Mouse (Mus musculus): ENCODE results near the gene Nudc.

The Nudc gene

DNA sequence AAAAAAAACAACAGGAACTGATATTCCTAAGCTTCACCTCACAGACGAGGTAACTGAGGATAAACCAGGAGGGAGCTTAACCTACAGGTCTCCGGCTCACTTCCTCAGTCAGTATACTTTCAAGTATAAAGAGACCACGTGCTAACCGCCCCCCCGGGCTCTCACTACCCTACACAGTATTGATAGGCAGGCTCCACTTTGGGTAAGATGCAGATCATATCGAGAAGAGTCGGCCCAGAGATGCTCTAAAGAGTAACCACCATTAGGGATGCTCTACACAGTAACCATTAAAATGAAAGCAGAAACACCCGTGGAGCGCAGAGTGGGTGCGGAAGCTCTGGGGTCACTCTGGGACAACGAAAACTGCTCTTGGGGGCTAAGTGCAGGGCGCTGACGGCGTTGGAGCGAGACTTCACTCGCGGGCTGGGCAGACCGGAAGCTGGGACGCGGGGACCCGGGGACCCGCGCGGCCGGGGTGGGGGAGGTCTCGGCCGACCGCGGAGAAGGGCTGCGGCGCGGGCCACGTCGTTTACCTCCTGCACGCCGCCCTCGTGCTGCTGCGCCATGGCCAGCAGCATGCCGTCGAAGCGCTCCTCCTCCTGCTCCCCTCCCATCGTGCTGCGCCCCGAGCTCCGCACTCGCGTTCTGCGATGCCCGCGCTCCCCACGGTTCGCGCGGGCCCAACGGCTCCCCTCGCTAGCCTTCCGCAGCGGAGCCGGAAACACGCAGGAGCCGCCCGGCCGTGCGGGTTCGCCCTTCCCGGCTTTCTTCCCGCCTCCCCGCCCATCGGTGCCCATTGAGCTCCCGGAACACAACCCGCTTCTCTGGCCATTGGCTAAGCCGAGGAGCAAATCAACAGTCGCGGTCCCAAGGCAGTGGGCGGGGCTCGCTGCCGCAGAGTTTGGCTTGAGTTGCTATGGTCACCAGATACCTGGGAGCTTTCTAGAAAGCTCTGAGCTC is at the start of gene Nudc:
TSS of gene Nudc (minus strand) at position 725 of the 960 bp plus-strand sequence.
- peak; percentile 96 for DNase-seq (ENCODE audit: low spot score)

DNA sequence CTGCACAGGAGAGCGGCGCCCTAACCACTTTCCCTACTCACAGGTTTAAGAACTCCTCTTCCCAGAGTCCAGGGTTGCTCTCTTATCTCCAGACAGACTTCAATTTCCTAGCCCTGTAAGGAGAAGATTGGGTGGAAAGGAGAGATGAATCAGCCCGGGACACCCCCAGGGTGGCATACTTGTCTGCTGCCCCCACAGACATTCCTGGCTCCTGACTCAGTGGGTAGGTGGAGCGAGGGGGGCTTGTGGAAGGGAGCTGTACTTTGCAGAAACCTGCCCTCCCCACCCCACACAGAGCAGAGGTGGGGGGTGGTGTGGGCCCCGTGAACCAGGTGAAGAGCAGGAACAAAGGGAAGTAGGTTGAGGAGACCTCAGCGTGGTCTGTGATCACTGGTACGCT is 49.7 kb upstream of the Nudc start:
- no peak for DNase-seq (ENCODE audit: low spot score)

DNA sequence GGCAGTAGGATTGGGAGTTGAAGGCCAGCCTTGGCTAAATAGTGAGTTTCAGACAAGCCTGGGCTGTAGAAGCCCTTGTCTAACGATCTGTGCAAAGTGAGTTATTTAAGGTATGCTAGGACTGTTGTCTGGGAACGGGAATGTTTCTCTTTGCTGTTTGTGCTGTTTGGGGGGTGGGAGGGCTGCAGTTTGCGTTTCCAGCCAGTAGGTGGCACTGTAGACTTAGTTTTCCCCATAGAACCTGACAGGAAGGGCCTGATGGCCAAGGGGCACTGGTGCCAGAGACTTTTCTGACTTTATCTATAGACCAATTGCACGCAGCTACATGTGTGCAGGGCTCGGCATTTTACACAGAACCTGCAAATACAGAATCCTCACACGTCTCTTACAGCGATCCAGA is 46.8 kb upstream of the Nudc start:
- peak; percentile 59 for DNase-seq (ENCODE audit: low spot score)

GRCm38 (mm10) chr4:133584059-133584951 is 38.5 kb upstream of the Nudc start, which contains the start of gene Gpn2:
TSS of gene Gpn2 (plus strand) at chr4:133584362.
- DNase-seq (ENCODE audit: low spot score) = peak; percentile 91

DNA sequence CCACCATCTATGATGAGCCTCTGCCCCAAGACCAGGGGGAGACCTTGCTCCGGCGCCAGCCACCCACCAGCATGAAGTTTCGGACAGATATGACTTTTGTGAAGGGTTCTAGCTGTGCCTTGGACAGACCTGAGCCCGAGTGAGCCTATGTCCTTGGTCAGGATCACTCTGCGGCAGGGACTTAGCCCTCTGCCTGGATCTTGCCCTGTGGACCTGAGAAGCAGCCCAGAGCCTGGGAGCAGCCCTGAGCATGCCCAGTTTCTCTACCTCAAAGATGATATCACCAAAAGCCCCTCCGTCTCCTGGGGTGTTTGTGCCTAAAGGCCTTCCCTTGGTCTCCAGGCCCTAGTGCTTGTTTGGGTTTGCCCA is 37.9 kb upstream of the Nudc start:
- DNase-seq (ENCODE audit: low spot score) = no peak

DNA sequence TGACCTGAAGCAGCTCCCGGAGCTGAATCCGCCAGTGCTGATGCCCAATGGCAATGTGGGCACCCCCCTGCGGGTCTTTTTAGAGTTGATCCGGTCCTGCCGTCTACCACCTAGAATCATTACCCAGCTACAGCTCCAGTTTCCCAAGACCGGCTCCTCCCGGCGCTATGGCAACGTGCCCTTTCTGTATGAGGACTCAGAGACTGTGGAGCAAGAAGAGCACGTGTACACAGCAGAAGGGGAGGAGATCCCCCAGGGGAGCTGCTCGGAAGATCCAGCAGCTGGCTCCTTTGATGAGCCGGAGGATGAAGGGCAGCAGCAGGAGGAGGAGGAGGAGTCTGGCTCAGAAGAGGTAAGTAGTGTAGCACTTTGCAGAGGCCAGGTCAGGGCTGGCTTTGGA is 32.2 kb upstream of the Nudc start:
- DNase-seq (ENCODE audit: low spot score) = no peak

DNA sequence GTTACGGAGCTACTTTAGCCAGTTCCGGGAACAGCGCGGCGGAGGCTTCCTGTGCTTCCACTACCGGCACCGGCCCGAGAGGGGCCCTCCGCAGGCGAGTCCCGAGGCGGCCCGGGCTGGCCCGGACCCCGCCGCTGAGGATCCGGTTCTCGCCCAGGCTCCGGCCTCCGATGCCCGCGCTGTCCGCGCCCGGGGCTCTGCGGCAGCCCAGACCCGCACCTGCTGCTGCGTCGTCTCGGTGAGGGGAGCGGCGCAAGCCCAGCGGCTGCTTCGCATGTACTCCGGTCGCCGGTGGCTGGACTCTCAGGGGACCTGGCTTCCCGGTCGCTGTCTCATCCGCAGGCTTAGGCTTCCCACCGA is 29.0 kb upstream of the Nudc start:
- DNase-seq (ENCODE audit: low spot score) = no peak

- DNase-seq (ENCODE audit: low spot score) = peak; percentile 85
These were observed 28.5 kb upstream of the Nudc start, which contains the start of gene Gpatch3 for GRCm38 (mm10) chr4:133574070-133574842. TSS of gene Gpatch3 (plus strand) at chr4:133574745.

DNA sequence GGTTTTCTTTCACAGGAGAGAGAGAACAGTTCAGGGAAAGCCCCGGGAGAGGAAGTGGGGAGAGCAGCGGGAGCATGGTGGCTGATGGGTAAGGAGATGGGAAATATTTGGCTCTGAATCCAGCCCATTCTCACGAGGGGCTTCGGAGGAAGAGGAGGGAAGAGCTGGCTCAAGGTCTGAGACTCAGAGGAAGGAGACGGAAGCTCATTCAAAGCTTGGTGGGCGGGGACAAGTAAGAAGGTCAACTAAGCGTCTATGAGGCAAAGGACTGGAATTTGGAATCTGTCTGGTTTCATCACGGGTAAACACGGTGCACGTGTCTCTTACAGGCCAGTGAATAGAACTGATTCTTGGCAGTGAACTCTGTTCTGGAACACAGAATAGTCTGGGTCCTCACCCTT is 24.3 kb upstream of the Nudc start:
- DNase-seq (ENCODE audit: low spot score) = no peak

DNA sequence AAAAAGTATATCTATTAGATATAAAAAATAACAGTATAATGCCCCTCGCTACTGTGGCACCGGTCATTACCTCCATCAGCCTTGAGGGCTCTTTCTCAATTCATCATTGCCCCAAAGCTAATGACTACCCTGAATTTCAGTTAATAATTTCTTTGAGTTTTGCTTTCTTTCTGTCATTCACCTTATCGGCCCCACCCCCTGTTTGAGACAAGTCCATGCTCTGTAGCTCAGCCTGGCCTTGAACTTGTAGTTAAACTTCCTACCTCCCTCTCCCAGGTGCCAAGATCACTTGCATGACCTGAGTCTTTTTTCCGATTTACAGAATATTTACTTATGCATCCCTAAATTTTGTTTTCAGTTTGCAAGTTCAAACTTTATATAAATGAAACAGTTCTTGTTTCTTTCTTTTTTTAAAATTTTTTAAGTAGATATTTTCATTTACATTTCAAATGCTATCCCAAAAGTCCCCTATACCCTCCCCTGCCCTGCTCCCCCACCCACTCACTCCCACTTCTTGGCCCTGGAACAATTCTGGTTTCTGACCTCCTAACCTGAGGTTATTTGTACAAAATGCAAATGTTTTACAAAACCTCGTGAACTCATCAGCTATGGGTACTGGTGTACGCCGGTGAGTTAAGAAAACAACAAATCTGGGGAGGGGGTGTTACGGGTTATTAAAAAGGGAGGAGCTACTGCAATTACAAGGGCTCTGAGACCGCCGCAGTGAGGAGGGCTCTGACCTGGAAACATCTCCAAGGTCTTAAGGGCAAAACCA is 23.7 kb upstream of the Nudc start:
- no peak for DNase-seq (ENCODE audit: low spot score)

DNA sequence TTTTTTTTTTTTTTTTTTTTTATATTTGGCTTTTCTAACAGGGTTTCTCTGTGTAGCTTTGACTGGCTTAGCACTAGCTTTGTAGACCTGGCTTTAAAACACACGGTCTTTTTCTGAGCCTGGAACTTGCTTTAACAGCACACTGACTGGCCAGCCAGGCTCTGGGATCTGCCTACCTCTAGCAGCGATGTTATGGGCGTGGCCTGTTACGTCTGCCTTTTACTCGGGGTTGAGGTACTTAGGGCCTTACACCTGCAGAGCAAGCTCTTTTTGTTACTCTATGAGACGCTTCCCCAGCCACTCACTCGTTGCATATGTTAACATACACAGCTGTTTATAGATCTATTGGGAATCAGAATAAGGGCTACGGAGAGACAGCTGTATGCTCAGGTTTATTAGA is 21.5 kb upstream of the Nudc start:
- no peak for DNase-seq (ENCODE audit: low spot score)

DNA sequence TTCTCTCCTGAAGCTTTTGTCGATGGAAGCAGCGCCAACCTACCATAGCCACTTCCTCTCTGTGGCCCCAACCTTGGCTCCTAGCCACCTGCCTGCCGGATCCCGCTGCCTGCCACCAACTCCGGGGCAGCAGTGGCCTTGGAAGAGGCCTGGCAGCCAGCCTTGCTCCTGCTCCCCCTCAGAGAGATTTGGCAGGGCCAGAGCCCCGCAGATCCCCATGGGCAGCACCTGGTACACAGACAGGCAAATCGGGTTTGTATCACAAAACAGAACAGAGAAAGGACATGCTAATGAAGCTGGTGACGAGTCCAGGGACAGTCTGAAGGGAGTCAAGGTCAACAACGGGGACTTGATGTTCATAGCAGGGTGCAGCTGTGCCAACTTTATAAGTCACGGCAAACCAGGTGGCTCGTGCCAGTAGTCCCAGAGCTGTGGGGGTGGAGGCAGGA is 17.4 kb upstream of the Nudc start:
- no peak for DNase-seq (ENCODE audit: low spot score)

DNA sequence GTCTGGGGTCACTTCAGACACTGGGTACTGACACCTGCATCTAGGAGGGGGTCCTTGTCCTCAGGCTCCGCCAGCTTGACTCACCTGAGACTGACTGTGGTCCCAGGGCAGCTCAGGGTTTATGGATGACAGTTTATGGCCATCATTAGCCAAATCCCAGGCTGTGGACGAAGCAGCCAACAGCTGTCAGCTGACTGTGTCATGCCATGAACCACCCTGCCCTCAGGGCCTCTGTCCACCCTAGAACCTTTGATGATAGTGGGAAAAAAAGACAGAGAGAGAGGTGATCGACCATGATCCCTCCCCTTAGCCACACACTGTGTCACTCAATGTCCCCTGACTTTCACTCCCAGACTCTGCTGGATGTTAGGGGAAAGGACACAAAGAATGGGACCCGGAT is 15.8 kb upstream of the Nudc start:
- DNase-seq (ENCODE audit: low spot score) = no peak

DNA sequence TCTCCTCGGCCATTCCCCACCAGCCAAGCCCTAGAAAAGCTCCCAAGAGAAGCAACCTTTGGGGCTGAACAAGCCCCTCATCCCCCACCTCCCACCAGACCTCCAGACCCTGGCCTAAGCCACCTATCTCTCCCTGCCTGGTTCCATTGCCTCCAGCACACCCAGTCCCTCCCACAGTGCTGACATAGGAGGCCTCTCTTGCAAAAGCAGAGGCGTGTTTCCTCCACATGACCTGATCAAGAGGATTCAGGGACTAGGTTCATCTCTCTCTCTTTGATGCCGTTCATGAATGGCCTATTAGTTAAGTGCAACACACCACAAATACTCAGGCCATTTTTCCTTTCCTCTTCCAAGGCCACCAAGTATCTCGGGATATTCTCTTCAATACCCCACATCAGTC is 14.1 kb upstream of the Nudc start:
- no peak for DNase-seq (ENCODE audit: low spot score)

DNA sequence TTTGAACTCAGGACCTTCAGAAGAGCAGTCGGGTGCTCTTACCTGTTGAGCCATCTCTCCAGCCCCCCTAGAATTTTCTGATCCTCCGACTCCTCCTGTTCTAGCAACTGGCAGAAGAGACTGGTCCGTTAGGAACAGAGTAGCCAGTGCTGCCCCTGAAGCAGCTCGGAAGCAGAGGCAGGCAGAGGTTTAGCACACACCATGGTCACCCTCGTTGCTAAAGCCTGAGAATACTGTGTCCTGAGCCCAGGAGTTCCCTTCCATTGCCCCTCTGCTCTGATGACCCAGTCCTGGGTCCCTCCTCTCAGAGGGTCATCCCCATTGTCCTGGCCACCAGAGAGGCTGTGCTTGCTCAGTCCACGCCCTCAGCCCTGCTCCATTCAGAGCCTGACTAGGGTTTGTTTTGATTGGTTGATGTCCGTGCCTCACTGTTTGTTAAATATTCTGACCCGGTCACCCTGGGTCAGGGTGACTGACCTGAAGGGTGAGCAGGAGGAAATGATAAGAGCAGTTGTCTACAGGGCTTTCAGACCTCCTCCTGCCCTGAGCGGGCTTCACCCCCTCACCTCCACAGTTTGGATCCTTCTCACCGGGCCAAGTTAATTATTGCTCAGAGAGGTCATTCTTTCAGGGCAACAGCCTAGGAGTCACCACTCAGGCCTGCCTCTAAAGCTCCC is 11.4 kb upstream of the Nudc start:
- no peak for DNase-seq (ENCODE audit: low spot score)

DNA sequence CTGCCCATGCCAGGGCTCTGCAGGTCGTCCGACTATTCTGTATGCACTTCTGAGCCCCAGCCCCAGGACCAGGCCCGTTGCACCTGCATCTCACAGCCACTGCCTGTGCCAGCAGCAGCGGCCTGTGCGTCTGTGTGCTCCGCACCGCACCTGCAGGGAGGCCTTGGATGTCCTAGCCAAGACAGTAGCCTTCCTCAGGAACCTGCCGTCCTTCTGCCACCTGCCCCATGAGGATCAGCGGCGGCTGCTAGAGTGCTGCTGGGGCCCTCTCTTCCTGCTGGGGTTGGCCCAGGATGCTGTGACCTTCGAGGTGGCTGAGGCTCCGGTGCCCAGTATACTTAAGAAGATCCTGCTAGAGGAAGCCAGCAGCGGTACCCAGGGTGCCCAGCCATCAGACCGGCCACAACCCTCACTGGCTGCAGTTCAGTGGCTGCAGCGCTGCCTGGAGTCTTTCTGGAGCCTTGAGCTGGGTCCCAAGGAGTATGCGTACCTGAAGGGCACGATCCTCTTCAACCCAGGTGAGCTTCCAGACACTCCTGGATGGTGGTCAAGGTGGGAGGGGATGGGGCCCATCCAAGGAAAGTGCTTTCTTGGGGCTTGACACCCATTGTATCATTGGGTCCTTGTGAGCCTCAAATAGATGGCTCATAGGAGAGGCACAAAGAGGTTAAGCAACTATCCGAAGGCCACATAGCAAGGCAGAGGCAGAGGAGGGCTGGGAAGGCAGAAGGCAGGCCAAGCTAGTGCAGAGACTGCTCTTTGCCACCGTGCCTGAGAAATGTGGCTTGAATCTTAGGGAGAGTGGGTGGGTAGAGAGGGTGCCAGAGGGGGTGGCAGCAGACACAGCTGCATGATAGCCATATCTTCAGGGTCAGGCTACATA is 7.9 kb upstream of the Nudc start:
- DNase-seq (ENCODE audit: low spot score) = no peak

DNA sequence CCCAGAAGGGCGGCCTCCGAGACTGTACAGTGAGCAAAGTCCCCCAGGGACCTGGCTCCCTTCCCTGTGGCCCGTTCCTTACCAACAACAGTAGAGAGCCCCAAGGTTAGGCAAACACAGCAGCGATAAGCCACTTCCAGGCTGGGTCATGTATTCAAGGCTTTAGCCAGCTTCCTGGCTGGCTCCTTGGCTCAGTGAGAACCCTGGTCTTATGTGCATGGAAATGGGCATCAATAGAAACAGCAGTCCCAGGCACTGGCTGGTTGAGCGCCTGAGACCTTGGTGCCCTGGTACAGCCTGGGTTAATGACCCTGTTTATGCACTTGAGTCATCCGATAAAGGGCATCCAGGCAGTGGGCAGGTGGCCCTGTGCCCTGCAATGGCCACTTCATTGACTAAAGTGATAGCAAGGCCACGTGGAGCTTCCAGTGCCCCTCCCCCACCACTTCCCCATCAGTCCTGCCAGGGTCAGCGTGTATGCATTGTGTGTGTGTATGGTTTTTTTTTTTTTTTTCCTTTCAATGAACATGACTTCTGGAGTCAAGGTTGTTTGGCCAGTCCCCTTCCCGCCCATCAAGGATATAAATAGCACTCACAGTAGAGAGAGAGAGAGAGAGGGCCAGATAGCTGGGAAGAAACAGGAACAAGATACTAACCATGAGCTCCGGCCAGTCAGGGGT is 7.1 kb upstream of the Nudc start, which contains the start of gene Nr0b2:
TSS of gene Nr0b2 (plus strand) at position 609 of the 680 bp plus-strand sequence.
- no peak for DNase-seq (ENCODE audit: low spot score)

- DNase-seq (ENCODE audit: low spot score) = no peak
These were observed 6.2 kb upstream of the Nudc start for GRCm38 (mm10) chr4:133552029-133552428.

DNA sequence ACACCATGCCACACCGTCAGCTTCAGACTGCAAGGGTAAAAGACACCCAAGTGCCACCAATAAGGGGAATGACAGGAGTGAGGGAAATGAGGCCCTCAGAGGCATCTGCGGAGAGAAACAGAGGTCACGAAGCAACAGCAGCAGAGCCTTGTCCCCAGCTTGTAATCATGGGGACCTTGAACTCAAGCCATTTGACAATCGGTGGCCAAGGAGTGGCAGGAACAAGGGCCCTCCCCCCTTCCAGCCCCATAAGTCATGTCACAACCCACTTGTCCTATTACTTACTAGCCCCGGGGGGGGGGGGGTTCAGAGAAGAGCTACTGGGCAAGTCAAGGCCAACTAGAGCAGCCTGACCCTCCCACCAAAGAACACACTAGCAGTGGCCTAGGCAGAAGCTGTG is 9.1 kb downstream of the Nudc start:
- DNase-seq (ENCODE audit: low spot score) = no peak

All from T-cell, adult 2 months (primary cell).